Mouse (Mus musculus) myocyte (in vitro differentiated cells): Measurements from ENCODE around the gene Entpd7. TPM values are rescaled to one million over a fixed set of nuclear protein-coding genes. Genes with fewer than 3 reads are reported as not detected.

ENCODE experiments used
- H3K27me3 ChIP-seq: one replicate; pipeline ENCODE4 v1.6.1; 2011; ENCODE audit not compliant: control insufficient read depth, insufficient read depth, insufficient read length
- H3K36me3 ChIP-seq: one replicate; pipeline ENCODE4 v1.6.1; 2011; ENCODE audit not compliant: control insufficient read depth, insufficient read depth
- H3K4me2 ChIP-seq: one replicate; pipeline ENCODE4 v1.6.1; 2011; ENCODE audit warnings: low read depth, control low read depth
- H3K4me3 ChIP-seq: one replicate; pipeline ENCODE4 v1.5.1; 2011; ENCODE audit warnings: mild to moderate bottlenecking, control low read depth, moderate library complexity
- H3K79me2 ChIP-seq: one replicate; pipeline ENCODE4 v1.6.1; 2011; ENCODE audit not compliant: control insufficient read depth, insufficient read depth
- H3ac ChIP-seq: one replicate; pipeline ENCODE4 v1.6.1; 2011; ENCODE audit not compliant: control insufficient read depth, insufficient read length
- CEBPB ChIP-seq: IDR thresholded peaks from 2 replicates; pipeline ENCODE4 v1.6.1; 2011; ENCODE audit warnings: mild to moderate bottlenecking, moderate library complexity; ENCODE audit not compliant: poor library complexity, insufficient read depth, severe bottlenecking
- E2F4 ChIP-seq: IDR thresholded peaks from one replicate; pipeline ENCODE4 v1.6.1; 2011; ENCODE audit warnings: mild to moderate bottlenecking, control low read depth, moderate library complexity; ENCODE audit not compliant: insufficient read depth
- MAX ChIP-seq: IDR thresholded peaks from one replicate; pipeline ENCODE4 v1.6.1; 2011; ENCODE audit warnings: low read depth, mild to moderate bottlenecking, control low read depth
- MYOD1 ChIP-seq, 3 experiments: IDR thresholded peaks; one replicate each; pipeline ENCODE4 v1.6.1; 2011; ENCODE audit warnings: control low read depth in 2 of 3, low read depth in 2 of 3, mild to moderate bottlenecking in 2 of 3, moderate library complexity in 1 of 3; ENCODE audit not compliant: insufficient read length in 2 of 3, control insufficient read depth in 1 of 3
- MYOG ChIP-seq, 3 experiments: IDR thresholded peaks; one replicate each; pipeline ENCODE4 v1.6.1; 2011; ENCODE audit warnings: control low read depth in 2 of 3, low read depth in 2 of 3, mild to moderate bottlenecking in 2 of 3; ENCODE audit not compliant: insufficient read length in 2 of 3, control insufficient read depth in 1 of 3, insufficient read depth in 1 of 3
- POLR2A ChIP-seq: IDR thresholded peaks from one replicate; pipeline ENCODE4 v1.6.1; 2011; ENCODE audit warnings: low read depth, mild to moderate bottlenecking, control low read depth, moderate library complexity; ENCODE audit not compliant: insufficient read length
- POLR2AphosphoS2 ChIP-seq: IDR thresholded peaks from one replicate; pipeline ENCODE4 v1.6.1; 2011; ENCODE audit warnings: low read depth, control low read depth; ENCODE audit not compliant: insufficient read length
- REST ChIP-seq: IDR thresholded peaks from one replicate; pipeline ENCODE4 v1.6.1; 2011; ENCODE audit warnings: mild to moderate bottlenecking, control low read depth, moderate library complexity; ENCODE audit not compliant: insufficient read depth, insufficient read length
- SRF ChIP-seq: IDR thresholded peaks from one replicate; pipeline ENCODE4 v1.6.1; 2011; ENCODE audit warnings: low read depth; ENCODE audit not compliant: control insufficient read depth, insufficient read length
- TCF12 ChIP-seq: IDR thresholded peaks from one replicate; pipeline ENCODE4 v1.6.1; 2011; ENCODE audit warnings: mild to moderate bottlenecking, control low read depth; ENCODE audit not compliant: poor library complexity, insufficient read depth, severe bottlenecking
- TCF3 ChIP-seq: IDR thresholded peaks from one replicate; pipeline ENCODE4 v1.6.1; 2011; ENCODE audit warnings: low read depth, control low read depth; ENCODE audit not compliant: insufficient read length
- USF1 ChIP-seq: IDR thresholded peaks from one replicate; pipeline ENCODE4 v1.6.1; 2011; ENCODE audit warnings: low read depth, mild to moderate bottlenecking, control low read depth, moderate library complexity
- polyA plus RNA-seq: library from polyadenylated mRNA; unstranded; fragments of >200 nt; fragmentation: generic; extraction: Trizol; gene quantifications from one replicate; pipeline ENCODE4 v1.2.1, GENCODE M21; 2012; ENCODE audit warnings: missing spikeins

The Entpd7 gene
- polyA plus RNA-seq, 1 experiment: 2.2 TPM

- H3K36me3 ChIP-seq: peaks cover 77% of the 10 kb centered on the region
- no peaks in the 10 kb centered on the region for H3K79me2 ChIP-seq
- no peak overlapping the region for H3K4me3 ChIP-seq
- no peak overlapping the region for H3ac ChIP-seq
- no peaks in the 10 kb centered on the region for H3K27me3 ChIP-seq
- TF ChIP-seq TCF12 (no peak), MYOD1 (IDR thresholded peaks at IDR 0.05; ENCODE audit: control insufficient read depth in 1 of 3, insufficient read length in 2 of 3, low read depth in 2 of 3) (no peak), CEBPB (no peak), POLR2A (no peak), MYOG (IDR thresholded peaks at IDR 0.05; ENCODE audit: control insufficient read depth in 1 of 3, insufficient read depth in 1 of 3, insufficient read length in 2 of 3, low read depth in 2 of 3) (no peak), USF1 (no peak), E2F4 (no peak), POLR2AphosphoS2 (no peak), MAX (no peak), REST (no peak), TCF3 (no peak), SRF (no peak)
- no peak overlapping the region for H3K4me2 ChIP-seq
Measured at GRCm38 (mm10) chr19:43743401-43743800, 53.9 kb downstream of the Entpd7 start.

GRCm38 (mm10) chr19:43745740-43746139 is 56.3 kb downstream of the Entpd7 start:
- Histone ChIP-seq H3K4me2 (no peak overlapping the region), H3K79me2 (no peaks in the 10 kb centered on the region), H3K4me3 (no peak overlapping the region), H3K27me3 (no peaks in the 10 kb centered on the region), H3K36me3 (peaks cover 74% of the 10 kb centered on the region), H3ac (no peak overlapping the region)
- no peak for TF ChIP-seq CEBPB
- TF ChIP-seq MAX: no peak

GRCm38 (mm10) chr19:43747877-43748276 is 58.4 kb downstream of the Entpd7 start:
- TF ChIP-seq POLR2AphosphoS2: no peak
- TF ChIP-seq CEBPB: no peak
- TF ChIP-seq MAX: no peak
- no peak for TF ChIP-seq MYOD1 (IDR thresholded peaks at IDR 0.05; ENCODE audit: control insufficient read depth in 1 of 3, insufficient read length in 2 of 3, low read depth in 2 of 3)
- H3K79me2 ChIP-seq: no peaks in the 10 kb centered on the region
- H3K4me2 ChIP-seq: no peak overlapping the region
- H3K4me3 ChIP-seq: no peak overlapping the region
- H3K27me3 ChIP-seq: no peaks in the 10 kb centered on the region
- H3ac ChIP-seq: no peak overlapping the region
- peaks cover 61% of the 10 kb centered on the region for H3K36me3 ChIP-seq

GRCm38 (mm10) chr19:43750008-43750407 is 60.5 kb downstream of the Entpd7 start:
- H3K79me2 ChIP-seq: no peaks in the 10 kb centered on the region
- H3K4me2 ChIP-seq: no peak overlapping the region
- no peak overlapping the region for H3ac ChIP-seq
- no peak overlapping the region for H3K4me3 ChIP-seq
- H3K27me3 ChIP-seq: no peaks in the 10 kb centered on the region
- H3K36me3 ChIP-seq: peaks cover 45% of the 10 kb centered on the region
- TF ChIP-seq MYOD1 (IDR thresholded peaks at IDR 0.05; ENCODE audit: control insufficient read depth in 1 of 3, insufficient read length in 2 of 3, low read depth in 2 of 3) (no peak), POLR2A (no peak), REST (no peak), CEBPB (no peak), MAX (no peak), MYOG (IDR thresholded peaks at IDR 0.05; ENCODE audit: control insufficient read depth in 1 of 3, insufficient read depth in 1 of 3, insufficient read length in 2 of 3, low read depth in 2 of 3) (no peak), SRF (no peak), POLR2AphosphoS2 (no peak)

GRCm38 (mm10) chr19:43752489-43753225 is 63.2 kb downstream of the Entpd7 start, which contains the start of the genes Cutc and Cox15:
Cutc (plus strand) TSS chr19:43752996.
Cox15 (minus strand) TSS chr19:43753000.
- Histone ChIP-seq H3K79me2 (no peaks in the 10 kb centered on the region), H3ac (peak within 1 kb of the TSS; percentile 49), H3K27me3 (no peaks in the 10 kb centered on the region), H3K4me2 (peak within 1 kb of the TSS; percentile 87), H3K4me3 (peak within 1 kb of the TSS; percentile 64), H3K36me3 (peaks cover 20% of the 10 kb centered on the region)
- TF ChIP-seq POLR2A (peak; percentile 97), TCF3 (no peak), POLR2AphosphoS2 (peak; percentile 97), MYOD1 (IDR thresholded peaks at IDR 0.05; ENCODE audit: control insufficient read depth in 1 of 3, insufficient read length in 2 of 3, low read depth in 2 of 3) (peak in 2 of 3 experiments; percentile 7 to 52), SRF (no peak), MYOG (IDR thresholded peaks at IDR 0.05; ENCODE audit: control insufficient read depth in 1 of 3, insufficient read depth in 1 of 3, insufficient read length in 2 of 3, low read depth in 2 of 3) (peak in 1 of 3 experiments; percentile 63), E2F4 (no peak), TCF12 (no peak), REST (peak; percentile 39), MAX (no peak), CEBPB (no peak)
